Mouse (Mus musculus) heart, postnatal 0 days (tissue): ENCODE data around the gene Anxa3.

ENCODE experiments used
- CTCF ChIP-seq: IDR thresholded peaks from 2 replicates; pipeline ENCODE4 v1.5.1; 2016; ENCODE audit warnings: antibody characterized with exemption, control low read depth, low read depth
- EP300 ChIP-seq: IDR thresholded peaks from 2 replicates; pipeline ENCODE4 v1.6.1; 2016; ENCODE audit warnings: antibody characterized with exemption, low read depth

GRCm38 (mm10) chr5:96795752-96796151 is 2.6 kb downstream of the Anxa3 start:
- TF ChIP-seq CTCF: no peak
- no peak for TF ChIP-seq EP300
